Mouse (Mus musculus): ENCODE measurements around the gene Xbp1.

- TF ChIP-seq CTCF (IDR thresholded peaks at IDR 0.05; ENCODE audit: low read depth, low read length) (no peak), POLR2A (IDR thresholded peaks at IDR 0.05; ENCODE audit: insufficient read depth, low read length) (no peak)
These were observed 43.4 kb downstream of the Xbp1 start for GRCm38 (mm10) chr11:5563898-5564297.
